Mouse (Mus musculus) kidney, adult 8-10 months (tissue): ENCODE measurements at regions not wholly inside any gene's neighbourhood (a gene's known extent, or its start where the extent isn't known, plus 50 kb on each side); places are given as distances from the start of the nearest gene placed in this dataset.
A peak's percentile ranks its signal among the peaks of the same experiment; 100 is the strongest.
"Not testable (repeated sequence)": the region's sequence is repeated elsewhere in the genome, so short reads cannot be mapped to it uniquely, and the experiment has no call there.

ENCODE experiments used
- DNase-seq, 2 experiments: peaks; one replicate each; pipeline ENCODE4 v3.0.0; 2022

GRCm38 (mm10) chr4:153620871-153621270, 138.3 kb upstream of the Ajap1 start:
- no peak for DNase-seq

DNA sequence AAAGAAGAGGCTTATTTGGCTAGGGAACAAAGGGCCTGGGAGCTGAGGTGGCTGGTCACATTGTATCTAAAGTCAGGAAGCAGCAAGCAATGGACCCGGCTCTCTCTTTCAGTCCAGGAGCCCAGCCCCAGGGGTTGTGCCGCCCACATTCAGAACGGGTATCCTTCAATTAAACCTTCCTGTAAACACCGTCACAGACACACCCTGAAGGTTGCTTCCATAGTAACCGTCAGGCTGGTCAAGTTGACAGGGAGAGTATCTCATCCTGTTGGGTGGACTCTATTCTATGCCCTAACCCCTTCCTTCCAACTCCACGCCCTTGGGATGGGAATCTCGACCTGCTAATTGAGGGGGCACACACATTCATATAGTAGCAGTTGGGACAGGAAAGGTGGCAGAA, 148.6 kb upstream of the Ajap1 start:
- DNase-seq: no peak

GRCm38 (mm10) chr4:153632056-153632455, 149.4 kb upstream of the Ajap1 start:
- DNase-seq: no peak

GRCm38 (mm10) chr4:153632551-153632950, 149.9 kb upstream of the Ajap1 start:
- DNase-seq: no peak

- DNase-seq: no peak
These were observed 150.6 kb upstream of the Ajap1 start for GRCm38 (mm10) chr4:153633260-153633659.

DNA sequence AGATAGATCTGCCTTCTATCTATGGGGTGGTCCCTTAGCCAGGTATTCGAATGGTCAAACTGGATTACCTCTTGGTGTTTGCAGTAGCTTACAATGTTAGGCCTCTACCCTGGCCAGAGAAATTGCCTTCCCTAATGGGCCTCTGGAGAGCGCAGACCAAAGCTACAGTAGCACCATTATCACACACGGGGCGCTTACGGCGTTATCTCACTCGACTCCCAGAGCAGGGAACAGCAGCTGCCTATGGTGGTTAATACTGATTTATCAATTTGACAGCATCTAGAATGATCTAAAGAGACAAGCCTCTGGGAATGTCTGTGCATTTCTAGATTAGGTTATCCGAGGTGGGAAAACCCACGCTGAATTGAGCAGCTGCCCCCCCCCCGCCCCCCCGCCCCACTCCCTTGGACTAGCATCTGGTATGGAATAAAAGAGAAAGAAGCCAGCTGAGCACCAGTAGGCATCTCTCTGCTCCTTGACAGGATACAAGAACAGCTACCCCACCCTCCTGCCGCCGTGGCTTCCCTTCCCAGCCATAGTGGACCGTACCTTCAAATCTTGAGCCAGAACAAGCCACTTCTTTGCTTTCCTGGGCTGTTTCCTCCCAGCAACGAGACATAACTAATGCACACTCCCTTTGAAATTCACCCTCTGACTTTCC, 151.7 kb upstream of the Ajap1 start:
- no peak for DNase-seq

GRCm38 (mm10) chr4:153637989-153638388, 155.4 kb upstream of the Ajap1 start:
- DNase-seq: no peak

- no peak for DNase-seq
These were observed 169.2 kb upstream of the Ajap1 start for GRCm38 (mm10) chr4:153651849-153652248.

GRCm38 (mm10) chr4:153652841-153653240, 170.2 kb upstream of the Ajap1 start:
- no peak for DNase-seq

GRCm38 (mm10) chr4:153662731-153663130, 180.1 kb upstream of the Ajap1 start:
- no peak for DNase-seq

- not testable (repeated sequence) for DNase-seq
These were observed 184.1 kb upstream of the Ajap1 start for GRCm38 (mm10) chr4:153666626-153667236.

DNA sequence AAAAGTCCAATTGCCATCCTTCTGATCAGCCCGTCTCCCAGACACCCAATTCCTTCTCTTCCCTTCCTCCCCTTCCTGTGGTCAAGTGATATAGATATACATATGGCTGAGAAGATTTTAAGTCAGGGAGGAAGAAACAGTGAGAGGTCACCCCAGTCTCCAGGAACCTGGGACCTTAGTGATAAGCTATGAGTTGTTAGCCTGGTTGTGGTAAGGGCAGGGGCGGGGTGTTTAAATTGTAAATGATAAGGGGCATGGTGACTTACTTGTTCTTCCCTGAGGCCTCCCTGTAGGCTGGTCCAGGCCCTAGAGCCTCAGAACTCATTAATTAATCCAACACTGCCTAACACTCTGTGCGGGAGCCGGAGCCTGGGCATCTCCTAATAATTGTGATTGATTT, 186.5 kb upstream of the Ajap1 start:
- DNase-seq: no peak

GRCm38 (mm10) chr4:153670216-153670615, 187.6 kb upstream of the Ajap1 start:
- no peak for DNase-seq

GRCm38 (mm10) chr4:153675431-153675830, 192.8 kb upstream of the Ajap1 start:
- DNase-seq: no peak

DNA sequence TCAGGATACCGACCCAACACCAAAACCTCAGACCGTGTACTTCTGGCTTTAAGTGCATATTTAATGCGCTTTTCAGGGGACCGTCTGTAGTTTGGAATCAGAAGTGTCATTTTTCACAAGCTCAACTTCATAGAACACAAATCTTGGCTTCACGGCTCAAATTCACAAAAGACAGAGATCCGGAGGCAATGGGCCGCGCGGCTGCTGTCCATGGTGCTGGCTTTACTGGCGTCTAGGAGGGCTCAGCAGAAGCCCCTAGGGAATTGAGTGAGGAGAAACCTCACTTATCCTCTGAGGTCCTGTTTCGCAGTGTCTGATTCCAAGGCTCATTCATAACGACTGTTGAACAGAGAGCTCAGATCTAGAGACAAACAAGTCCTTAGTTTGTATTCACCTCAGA, 196.5 kb upstream of the Ajap1 start:
- DNase-seq: no peak

DNA sequence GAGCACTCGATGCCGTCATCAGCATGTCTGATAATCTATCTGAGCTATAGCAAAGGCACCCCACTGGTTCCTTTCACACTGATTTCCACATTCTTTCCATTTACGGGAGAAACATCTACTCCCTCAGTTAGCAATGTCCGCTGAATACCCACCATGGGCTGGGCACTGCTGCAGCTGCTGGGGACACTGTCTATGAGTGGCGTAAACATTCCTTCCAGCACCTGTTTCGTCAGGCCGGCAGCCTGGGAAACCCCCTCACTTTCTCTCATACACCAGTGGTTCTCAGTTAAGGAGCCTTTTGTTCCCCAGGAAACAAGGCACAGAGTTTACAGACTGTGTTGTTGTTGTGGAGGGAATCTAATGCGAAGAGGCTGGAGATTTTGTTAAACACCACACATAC, 205.8 kb upstream of the Ajap1 start:
- no peak for DNase-seq

GRCm38 (mm10) chr4:153693881-153694280, 211.3 kb upstream of the Ajap1 start:
- DNase-seq: no peak

GRCm38 (mm10) chr4:153696426-153697040, 213.9 kb upstream of the Ajap1 start:
- no peak for DNase-seq

DNA sequence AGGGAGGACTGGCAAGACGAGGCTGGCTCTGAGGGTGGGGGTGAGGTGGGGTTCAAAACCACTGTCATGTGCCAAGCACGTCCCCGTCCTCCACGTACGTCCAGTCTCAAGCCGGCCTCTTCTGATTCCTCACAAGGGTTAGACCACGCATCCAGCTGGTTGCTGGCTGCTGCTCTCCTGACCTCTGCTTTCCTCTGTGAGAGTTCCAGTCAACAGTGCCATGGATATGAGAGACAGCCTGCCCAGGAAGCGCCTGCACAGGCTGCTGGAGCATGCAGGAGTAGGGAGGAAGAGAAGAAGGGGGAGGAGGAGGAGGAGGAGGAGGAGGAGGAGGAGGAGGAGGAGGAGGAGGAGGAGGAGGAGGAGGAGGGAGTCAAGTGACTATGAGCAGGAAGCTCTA, 224.6 kb upstream of the Ajap1 start:
- DNase-seq: no peak

DNA sequence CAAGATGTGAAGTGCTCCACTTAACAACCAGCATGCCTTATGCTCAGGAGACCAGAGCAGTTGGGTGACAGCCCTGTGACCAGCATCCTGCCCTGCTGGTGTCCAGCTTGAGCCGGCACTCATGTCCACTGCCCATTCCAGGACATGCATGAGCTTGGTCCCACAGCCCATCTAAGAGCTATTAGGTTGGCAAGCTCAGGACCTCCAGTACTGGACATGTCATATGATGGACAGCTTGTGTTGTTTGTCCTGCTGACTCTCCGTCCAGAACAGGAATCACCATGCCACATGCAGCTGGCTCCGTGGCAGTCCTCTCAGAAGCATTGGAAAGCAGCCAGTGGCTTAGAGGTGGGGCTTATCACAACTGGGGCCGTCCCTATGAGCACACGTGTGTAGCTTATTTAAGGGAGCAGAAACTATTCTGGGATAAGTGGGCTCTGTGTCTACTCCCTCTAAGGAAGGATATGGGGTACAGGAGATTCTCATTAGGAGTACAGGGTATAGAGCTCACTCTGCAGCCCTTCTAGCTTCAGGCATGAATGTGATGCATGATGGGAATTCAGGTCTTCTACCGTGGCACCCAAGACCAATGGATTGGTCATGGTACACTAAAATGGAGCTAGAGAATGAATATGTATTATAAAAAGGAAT, 232.5 kb upstream of the Ajap1 start:
- no peak for DNase-seq

DNA sequence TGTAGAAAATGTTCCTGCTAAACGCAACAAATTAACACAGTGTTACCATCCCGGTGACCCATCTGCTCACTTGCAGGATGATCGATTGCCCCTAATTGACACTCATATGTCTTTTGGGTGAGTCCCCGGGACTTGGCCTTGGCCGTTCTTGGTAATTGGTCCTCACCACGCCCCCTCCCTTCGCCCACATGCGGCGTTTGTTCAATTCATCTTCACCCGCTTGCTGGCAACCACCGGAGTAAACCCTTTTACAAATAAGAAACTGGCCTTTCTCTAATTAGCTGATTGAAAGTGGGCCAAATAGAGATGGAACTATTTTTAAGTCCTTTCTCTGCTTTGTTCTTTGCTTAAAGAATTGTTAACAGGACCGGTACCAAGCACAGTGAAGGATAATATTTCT, 234.7 kb upstream of the Ajap1 start:
- DNase-seq: no peak

- no peak for DNase-seq
These were observed 233.0 kb upstream of the A430005L14Rik start for GRCm38 (mm10) chr4:153724045-153724444.

GRCm38 (mm10) chr4:153727273-153727672, 229.8 kb upstream of the A430005L14Rik start:
- no peak for DNase-seq

GRCm38 (mm10) chr4:153727896-153728422, 229.1 kb upstream of the A430005L14Rik start:
- peak in 1 of 2 experiments; percentile 1 for DNase-seq
